Mouse (Mus musculus): ENCODE results near the gene Slc30a1. TPM values are rescaled to one million over a fixed set of nuclear protein-coding genes. Genes with fewer than 3 reads are reported as not detected.

Slc30a1 gene
- total RNA-seq (2014; rRNA removed): 22.4 and 32.4 TPM in 2 replicates
- 4.1 and 4.9 TPM in 2 replicates for polyA plus RNA-seq (2015; fragmentation: Nextera tagmentation; extraction: Ambion mirVana)

DNA sequence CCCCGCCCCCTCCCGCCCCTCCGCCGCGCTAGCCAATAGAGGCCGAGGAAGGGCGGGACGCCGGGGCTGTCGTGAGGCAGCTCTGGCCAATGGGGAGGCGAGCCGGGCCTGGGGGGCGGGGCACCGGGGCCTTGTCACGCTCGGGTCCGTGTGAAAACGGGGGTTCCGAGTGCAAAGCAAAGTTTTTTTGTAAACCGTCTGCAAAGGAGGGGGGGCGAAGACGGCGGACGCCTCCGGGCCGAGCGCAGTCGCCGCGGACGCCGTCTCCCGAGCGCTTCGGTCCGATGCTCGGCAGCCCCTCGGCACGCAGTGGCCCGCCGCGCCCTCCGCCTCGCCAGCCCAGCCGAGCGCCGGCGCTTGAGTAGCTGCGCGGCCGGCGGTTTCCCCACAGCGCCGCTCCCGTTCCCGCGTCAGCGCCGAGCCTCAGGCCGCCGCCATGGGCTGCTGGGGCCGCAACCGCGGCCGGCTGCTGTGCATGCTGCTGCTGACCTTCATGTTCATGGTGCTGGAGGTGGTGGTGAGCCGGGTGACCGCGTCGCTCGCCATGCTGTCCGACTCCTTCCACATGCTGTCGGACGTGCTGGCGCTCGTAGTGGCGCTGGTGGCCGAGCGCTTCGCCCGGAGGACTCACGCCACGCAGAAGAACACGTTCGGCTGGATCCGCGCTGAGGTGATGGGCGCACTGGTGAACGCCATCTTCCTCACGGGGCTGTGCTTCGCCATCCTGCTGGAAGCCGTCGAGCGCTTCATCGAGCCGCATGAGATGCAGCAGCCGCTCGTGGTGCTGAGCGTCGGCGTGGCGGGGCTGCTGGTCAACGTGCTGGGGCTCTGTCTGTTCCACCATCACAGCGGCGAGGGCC lies at the start of gene Slc30a1:
Slc30a1 (plus strand) TSS at position 197 of the 860 bp plus-strand sequence.
- Histone ChIP-seq H3K27me3 (ENCODE audit: insufficient read depth, low read length) (no peaks in the 10 kb centered on the region), H3K36me3 (ENCODE audit: insufficient read depth) (no peaks in the 10 kb centered on the region), H3K4me1 (ENCODE audit: insufficient read depth) (peaks cover 20% of the 10 kb centered on the region), H3K27ac (ENCODE audit: low read depth, low read length) (peak within 1 kb of the TSS; percentile 95), H3K4me3 (ENCODE audit: low read depth, low read length) (peak within 1 kb of the TSS; percentile 93), H3K9me3 (ENCODE audit: low read length) (no peaks in the 10 kb centered on the region), H3K9ac (peak within 1 kb of the TSS; percentile 90), H3K4me2 (ENCODE audit: low read depth) (peak within 1 kb of the TSS; percentile 96)
- ATAC-seq (peak; percentile 99), DNase-seq (peak; percentile 98)
- WGBS: 1% methylated on average over 101 of the region's 104 CpGs
- TF ChIP-seq CTCF (IDR thresholded peaks at IDR 0.05; ENCODE audit: low read depth): peak; percentile 15; the same call in 1 of the 2 replicates

GRCm38 (mm10) chr1:191856886-191857651 lies 49.5 kb upstream of the Slc30a1 start:
- Histone ChIP-seq H3K4me1 (ENCODE audit: insufficient read depth) (no peaks in the 10 kb centered on the region), H3K36me3 (ENCODE audit: insufficient read depth) (no peaks in the 10 kb centered on the region), H3K4me3 (ENCODE audit: low read depth, low read length) (no peak overlapping the region), H3K27me3 (ENCODE audit: insufficient read depth, low read length) (no peaks in the 10 kb centered on the region), H3K4me2 (ENCODE audit: low read depth) (no peak overlapping the region), H3K9ac (no peak overlapping the region), H3K27ac (ENCODE audit: low read depth, low read length) (no peak overlapping the region), H3K9me3 (ENCODE audit: low read length) (no peaks in the 10 kb centered on the region)
- 79% methylated on average over 5 of the region's 5 CpGs for WGBS
- TF ChIP-seq CTCF (IDR thresholded peaks at IDR 0.05; ENCODE audit: low read depth): no peak
- DNase-seq: no peak
- ATAC-seq: no peak

DNA sequence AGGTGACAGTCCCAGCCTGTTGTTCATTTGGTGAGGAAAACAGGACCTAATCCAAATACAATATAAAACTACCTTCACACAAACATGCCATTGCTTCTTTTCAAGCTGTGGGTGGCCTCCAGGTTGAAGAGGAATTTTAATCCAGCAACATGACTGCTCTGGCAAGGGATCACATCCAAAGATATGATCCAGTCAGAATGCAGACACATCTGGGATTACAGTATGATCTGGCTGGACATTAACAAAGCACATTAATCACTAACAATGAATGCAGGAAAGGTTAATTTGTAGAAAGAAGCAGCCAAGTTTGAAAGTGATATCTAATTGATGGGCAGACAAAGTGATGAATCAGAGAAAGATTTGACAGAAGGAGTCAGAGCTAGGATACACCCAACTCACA lies 48.4 kb upstream of the Slc30a1 start:
- Histone ChIP-seq H3K27ac (ENCODE audit: low read depth, low read length) (no peak overlapping the region), H3K4me2 (ENCODE audit: low read depth) (no peak overlapping the region), H3K27me3 (ENCODE audit: insufficient read depth, low read length) (no peaks in the 10 kb centered on the region), H3K36me3 (ENCODE audit: insufficient read depth) (no peaks in the 10 kb centered on the region), H3K9me3 (ENCODE audit: low read length) (no peaks in the 10 kb centered on the region), H3K4me3 (ENCODE audit: low read depth, low read length) (no peak overlapping the region), H3K4me1 (ENCODE audit: insufficient read depth) (no peaks in the 10 kb centered on the region), H3K9ac (no peak overlapping the region)
- no peak for TF ChIP-seq CTCF (IDR thresholded peaks at IDR 0.05; ENCODE audit: low read depth)
- ATAC-seq: no peak
- DNase-seq: no peak

DNA sequence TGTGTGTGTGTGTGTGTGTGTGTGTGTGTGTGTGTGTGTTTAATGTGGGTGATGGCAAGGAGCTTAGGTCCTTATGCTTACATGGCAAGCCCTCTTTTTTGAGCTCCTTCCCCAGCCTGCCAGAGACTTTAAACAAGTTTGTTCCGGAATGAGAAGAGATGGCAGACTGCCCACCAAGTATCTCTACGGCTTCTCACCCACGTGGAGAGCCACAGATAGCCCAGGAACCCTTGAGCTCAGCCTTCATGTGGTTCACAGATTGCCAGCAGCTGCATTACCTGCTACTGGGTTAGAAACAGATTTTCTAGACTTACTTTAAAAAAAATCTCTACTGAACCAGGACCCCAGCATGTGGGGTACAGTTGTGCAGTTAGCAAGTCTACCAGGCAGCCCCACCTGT lies 46.7 kb upstream of the Slc30a1 start:
- no peak for ATAC-seq

GRCm38 (mm10) chr1:191861247-191861646 lies 45.3 kb upstream of the Slc30a1 start:
- TF ChIP-seq CTCF (IDR thresholded peaks at IDR 0.05; ENCODE audit: low read depth): no peak
- no peak overlapping the region for H3K4me2 ChIP-seq (ENCODE audit: low read depth)
- 87% methylated on average over 5 of the region's 5 CpGs for WGBS
- DNase-seq (no peak), ATAC-seq (no peak)
- H3K4me3 ChIP-seq (ENCODE audit: low read depth, low read length): no peak overlapping the region
- no peaks in the 10 kb centered on the region for H3K36me3 ChIP-seq (ENCODE audit: insufficient read depth)
- H3K9ac ChIP-seq: no peak overlapping the region
- H3K27ac ChIP-seq (ENCODE audit: low read depth, low read length): no peak overlapping the region
- no peaks in the 10 kb centered on the region for H3K9me3 ChIP-seq (ENCODE audit: low read length)
- no peaks in the 10 kb centered on the region for H3K4me1 ChIP-seq (ENCODE audit: insufficient read depth)
- no peaks in the 10 kb centered on the region for H3K27me3 ChIP-seq (ENCODE audit: insufficient read depth, low read length)

More for the DNA sequence above, 46.7 kb upstream of the Slc30a1 start:
- H3K4me2 ChIP-seq (ENCODE audit: low read depth): no peak overlapping the region
- H3K9me3 ChIP-seq (ENCODE audit: low read length): no peaks in the 10 kb centered on the region
- no peaks in the 10 kb centered on the region for H3K36me3 ChIP-seq (ENCODE audit: insufficient read depth)
- H3K27ac ChIP-seq (ENCODE audit: low read depth, low read length): no peak overlapping the region
- no peaks in the 10 kb centered on the region for H3K27me3 ChIP-seq (ENCODE audit: insufficient read depth, low read length)
- 76% methylated on average over 3 of the region's 3 CpGs for WGBS
- H3K4me1 ChIP-seq (ENCODE audit: insufficient read depth): no peaks in the 10 kb centered on the region
- DNase-seq: no peak
- no peak overlapping the region for H3K4me3 ChIP-seq (ENCODE audit: low read depth, low read length)
- no peak for TF ChIP-seq CTCF (IDR thresholded peaks at IDR 0.05; ENCODE audit: low read depth)
- no peak overlapping the region for H3K9ac ChIP-seq

GRCm38 (mm10) chr1:191863833-191864550 lies 42.6 kb upstream of the Slc30a1 start:
- H3K27me3 ChIP-seq (ENCODE audit: insufficient read depth, low read length): no peaks in the 10 kb centered on the region
- no peak overlapping the region for H3K4me3 ChIP-seq (ENCODE audit: low read depth, low read length)
- H3K4me2 ChIP-seq (ENCODE audit: low read depth): no peak overlapping the region
- no peak for TF ChIP-seq CTCF (IDR thresholded peaks at IDR 0.05; ENCODE audit: low read depth)
- H3K27ac ChIP-seq (ENCODE audit: low read depth, low read length): no peak overlapping the region
- H3K4me1 ChIP-seq (ENCODE audit: insufficient read depth): no peaks in the 10 kb centered on the region
- DNase-seq (peak; percentile 36), ATAC-seq (no peak; the same call in 1 of the 2 replicates)
- no peak overlapping the region for H3K9ac ChIP-seq
- 65% methylated on average over 4 of the region's 4 CpGs for WGBS
- H3K36me3 ChIP-seq (ENCODE audit: insufficient read depth): no peaks in the 10 kb centered on the region
- H3K9me3 ChIP-seq (ENCODE audit: low read length): no peaks in the 10 kb centered on the region

All from forebrain, postnatal 0 days (tissue).